Comparison of ENCODE assay signal across 16 mouse cellular contexts in the genomic region with DNA sequence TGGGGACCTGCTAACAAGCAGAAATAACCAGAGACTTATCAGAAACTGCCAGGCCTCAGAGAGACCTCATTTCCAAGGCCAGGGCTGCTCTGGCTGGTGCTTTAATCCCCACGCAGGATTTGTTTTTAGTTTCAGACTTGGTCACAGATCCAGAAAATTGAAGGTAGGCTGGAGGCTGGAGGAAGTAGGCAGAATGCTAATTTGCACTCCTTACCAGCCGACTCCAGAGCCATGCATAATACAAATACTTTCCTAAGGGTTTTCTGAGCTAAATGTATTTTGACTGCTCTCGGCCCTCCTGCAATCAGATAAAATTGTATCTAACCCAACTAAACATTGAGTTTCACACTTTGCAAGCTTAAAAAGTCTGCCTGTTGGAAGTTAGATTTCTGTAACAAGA.
DNase-seq lines count a peak whose midpoint lies in the region; ATAC-seq and TF ChIP-seq lines count a peak whose summit lies in the region.
"Had no signal": no experiment of that assay in that cellular context is flagged by ENCODE, and none has a peak within 500 bp of the region (broad histone marks: within the 10 kb centered on the region; RNA-seq: fewer than 3 reads in every experiment).

No protein-coding gene starts in this region.

- no peak for TF ChIP-seq CTCF in layer of hippocampus, adult 2 months (conservative IDR thresholded peaks at IDR 0.05)
- TF ChIP-seq CTCF in MEL (IDR thresholded peaks at IDR 0.05 in 2 of 3, conservative IDR thresholded peaks at IDR 0.05 in 1 of 3; ENCODE audit: control insufficient read depth in 1 of 3, insufficient read depth in 1 of 3, low read depth in 2 of 3, low read length in 3 of 3, poor library complexity in 1 of 3, severe bottlenecking in 1 of 3): no peak
- TF ChIP-seq CTCF in stomach, postnatal 0 days (IDR thresholded peaks at IDR 0.05; ENCODE audit: low read depth): no peak

- peaks cover 0 to 25% of the 10 kb centered on the region in 2 experiments; a peak in 2 of 4 replicates for H3K36me3 ChIP-seq in MEL (ENCODE audit: control insufficient read depth in 1 of 2, insufficient read depth in 2 of 2, low read length in 2 of 2)
- peaks cover 21% of the 10 kb centered on the region for H3K36me3 ChIP-seq in limb, embryonic 10.5 days
- peaks cover 3% of the 10 kb centered on the region; the same call in 1 of the 2 replicates for H3K36me3 ChIP-seq in stomach, postnatal 0 days (ENCODE audit: control insufficient read depth, insufficient read depth, low read length)
- H3K36me3 ChIP-seq: heart, embryonic 15.5 days; stomach, embryonic 15.5 days had no signal

- H3K4me3 ChIP-seq in layer of hippocampus, adult 2 months: no peak overlapping the region
- H3K4me3 ChIP-seq in MEL (ENCODE audit: control insufficient read depth in 1 of 2, insufficient read depth in 1 of 2, low read depth in 2 of 2, low read length in 2 of 2): no peak overlapping the region
- H3K4me3 ChIP-seq in limb, embryonic 10.5 days: no peak overlapping the region
- H3K4me3 ChIP-seq in stomach, postnatal 0 days (ENCODE audit: low read depth, low read length): no peak overlapping the region
- H3K4me3 ChIP-seq: heart, embryonic 15.5 days; myocyte; stomach, embryonic 15.5 days had no signal

- no peak for TF ChIP-seq POLR2A in MEL (IDR thresholded peaks at IDR 0.05; ENCODE audit: control insufficient read depth in 1 of 2, insufficient read depth in 1 of 2, low read depth in 1 of 2, low read length in 2 of 2, poor library complexity in 1 of 2)

- WGBS in limb, embryonic 10.5 days: 79% methylated on average over 3 of the region's 3 CpGs
- WGBS in stomach, postnatal 0 days: 75% methylated on average over 3 of the region's 3 CpGs

- no peak for DNase-seq in frontal cortex, postnatal 10 days (ENCODE audit: low spot score in 2 of 2)
- no peak for DNase-seq in layer of hippocampus, adult 2 months (ENCODE audit: low spot score in 2 of 2)
- no peak for DNase-seq in layer of hippocampus, adult 9-11 months
- DNase-seq in MEL (ENCODE audit: low read depth, low spot score): peak; percentile 16
- no peak for DNase-seq in limb, embryonic 10.5 days (ENCODE audit: low spot score)
- DNase-seq in stomach, postnatal 0 days (ENCODE audit: low spot score): no peak
- DNase-seq: adrenal gland, adult 2 months; cerebellum, postnatal 14 days; kidney, adult 8-10 months had no signal

- ATAC-seq in frontal cortex, adult (ENCODE audit: low TSS enrichment): peak; percentile 66
- no peak for ATAC-seq in monocyte, adult 5-6 weeks (replicated peaks; ENCODE audit: insufficient number of reproducible peaks, low FRiP score, low TSS enrichment, poor library complexity, severe bottlenecking)
- no peak for ATAC-seq in stomach, postnatal 0 days (ENCODE audit: low FRiP score, low TSS enrichment)

- no peak overlapping the region for H3K4me2 ChIP-seq in stomach, postnatal 0 days (replicated peaks; ENCODE audit: low read depth)
- H3K4me2 ChIP-seq: heart, embryonic 15.5 days; stomach, embryonic 15.5 days had no signal

- no peak overlapping the region for H3K9ac ChIP-seq in MEL (ENCODE audit: control insufficient read depth, low read depth, low read length, poor library complexity, severe bottlenecking)
- H3K9ac ChIP-seq in stomach, postnatal 0 days (ENCODE audit: low read length): no peak overlapping the region
- H3K9ac ChIP-seq: heart, embryonic 15.5 days; liver, embryonic 14.5 days; stomach, embryonic 15.5 days had no signal

- H3K9me3 ChIP-seq in MEL (replicated peaks; ENCODE audit: insufficient read depth, low read length): no peaks in the 10 kb centered on the region
- no peaks in the 10 kb centered on the region for H3K9me3 ChIP-seq in limb, embryonic 10.5 days (replicated peaks)
- no peaks in the 10 kb centered on the region for H3K9me3 ChIP-seq in stomach, postnatal 0 days (ENCODE audit: control insufficient read depth, low read length)
- H3K9me3 ChIP-seq: heart, embryonic 15.5 days; stomach, embryonic 15.5 days had no signal

- H3K4me1 ChIP-seq in MEL (ENCODE audit: control insufficient read depth in 1 of 2, insufficient read depth in 2 of 2, low read length in 2 of 2): peaks cover 17 to 38% of the 10 kb centered on the region in 2 experiments
- peaks cover 76% of the 10 kb centered on the region for H3K4me1 ChIP-seq in limb, embryonic 10.5 days
- no peaks in the 10 kb centered on the region for H3K4me1 ChIP-seq in stomach, postnatal 0 days (replicated peaks; ENCODE audit: control insufficient read depth, insufficient read depth)
- H3K4me1 ChIP-seq: stomach, embryonic 15.5 days had no signal

- TF ChIP-seq EP300 in MEL (IDR thresholded peaks at IDR 0.05; ENCODE audit: low read depth in 1 of 2, low read length in 2 of 2): no peak
- TF ChIP-seq EP300 in stomach, postnatal 0 days (optimal IDR thresholded peaks at IDR 0.05): no peak

- H3K27me3 ChIP-seq in MEL (ENCODE audit: control insufficient read depth in 1 of 2, insufficient read depth in 2 of 2, low read length in 2 of 2): no peaks in the 10 kb centered on the region
- no peaks in the 10 kb centered on the region for H3K27me3 ChIP-seq in limb, embryonic 10.5 days (ENCODE audit: low read depth, poor library complexity, severe bottlenecking)
- no peaks in the 10 kb centered on the region for H3K27me3 ChIP-seq in stomach, postnatal 0 days (ENCODE audit: control insufficient read depth, insufficient read depth, low read length)
- H3K27me3 ChIP-seq: CH12.LX; stomach, embryonic 15.5 days had no signal

- no peak for TF ChIP-seq RAD21 in MEL (IDR thresholded peaks at IDR 0.05; ENCODE audit: low read depth, low read length)

- peak overlapping the region; percentile 12 for H3K27ac ChIP-seq in layer of hippocampus, adult 2 months
- no peak overlapping the region for H3K27ac ChIP-seq in MEL (ENCODE audit: control insufficient read depth, low read depth, low read length)
- H3K27ac ChIP-seq in limb, embryonic 10.5 days: 0 out of 2 replicates have a peak overlapping the region, but pooled peaks have one; percentile 14
- no peak overlapping the region for H3K27ac ChIP-seq in stomach, postnatal 0 days (replicated peaks)
- H3K27ac ChIP-seq: heart, embryonic 15.5 days; liver, embryonic 14.5 days; stomach, embryonic 15.5 days had no signal

- no peaks in the 10 kb centered on the region for H3K79me2 ChIP-seq in MEL (ENCODE audit: control insufficient read depth, insufficient read depth, low read length, poor library complexity)

TF ChIP-seq in MEL, 35 proteins besides CTCF, POLR2A, EP300 and RAD21:
- no peak for TF ChIP-seq ZNF384 (IDR thresholded peaks at IDR 0.05; ENCODE audit: low read depth, low read length)
- TF ChIP-seq MYB (IDR thresholded peaks at IDR 0.05; ENCODE audit: low read depth, low read length): no peak
- no peak for TF ChIP-seq MAZ (IDR thresholded peaks at IDR 0.05; ENCODE audit: low read depth, low read length)
- no peak for TF ChIP-seq POLR2AphosphoS2 (IDR thresholded peaks at IDR 0.05; ENCODE audit: low read length)
- no peak for TF ChIP-seq USF1 (IDR thresholded peaks at IDR 0.05; ENCODE audit: low read depth, low read length)
- TF ChIP-seq RCOR1 (IDR thresholded peaks at IDR 0.05; ENCODE audit: low read depth, low read length): no peak
- no peak for TF ChIP-seq ZMIZ1 (IDR thresholded peaks at IDR 0.05; ENCODE audit: low read depth, low read length)
- TF ChIP-seq MEF2A (IDR thresholded peaks at IDR 0.05; ENCODE audit: extremely low read depth, insufficient replicate concordance, low read depth, low read length, poor library complexity, severe bottlenecking): no peak
- no peak for TF ChIP-seq UBTF (IDR thresholded peaks at IDR 0.05; ENCODE audit: borderline replicate concordance, insufficient read depth, low read depth, low read length)
- no peak for TF ChIP-seq CHD1 (IDR thresholded peaks at IDR 0.05; ENCODE audit: low read depth, low read length)
- TF ChIP-seq GATA1 (IDR thresholded peaks at IDR 0.05; ENCODE audit: low read depth, low read length): no peak
- TF ChIP-seq MYC (IDR thresholded peaks at IDR 0.05; ENCODE audit: low read depth, low read length): no peak
TF ChIP-seq in MEL: peak in this region for 0.

Comparison
In these comparisons a context has a peak if more than half of its experiments do, and no peak if none do; other contexts are left out.
1. H3K27ac ChIP-seq: peak in layer of hippocampus, adult 2 months (single experiment) and limb, embryonic 10.5 days (single experiment); none in MEL (single experiment) and stomach, postnatal 0 days (single experiment).